Mouse (Mus musculus): ENCODE measurements around the gene Fhdc1. TPM values are rescaled to one million over a fixed set of nuclear protein-coding genes. Genes with fewer than 3 reads are reported as not detected.

Fhdc1 gene
- polyA plus RNA-seq, 1 experiment from 2014 or later = 6.5 TPM

Other genes with a start within 250 kb of the Fhdc1 start
- gene Trim2, start 173.6 kb downstream of the Fhdc1 start, polyA plus RNA-seq (2015; fragmentation: Nextera tagmentation; extraction: Ambion mirVana) = 50.1 and 57.2 TPM in 2 replicates
- gene Arfip1, start 102.2 kb upstream of the Fhdc1 start, polyA plus RNA-seq (2015; fragmentation: Nextera tagmentation; extraction: Ambion mirVana) = 47.0 and 53.1 TPM in 2 replicates
- gene Tigd4, start 113.1 kb upstream of the Fhdc1 start, polyA plus RNA-seq (2015; fragmentation: Nextera tagmentation; extraction: Ambion mirVana) = not detected in 2 replicates
- 0.98 and 1.2 TPM in 2 replicates for gene Tmem154, start 185.8 kb upstream of the Fhdc1 start, polyA plus RNA-seq (2015; fragmentation: Nextera tagmentation; extraction: Ambion mirVana)

Data from intestine, embryonic 15.5 days (tissue).